Mouse (Mus musculus): Measurements from ENCODE around the gene Tmem108.

The Tmem108 gene

GRCm38 (mm10) chr9:103761647-103762084 lies at the start of gene Tmem108:
Gene Tmem108, minus strand, starts transcription at chr9:103761837.
- DNase-seq (ENCODE audit: low spot score in 2 of 2) = peak; percentile 86 to 91

- no peak for DNase-seq (ENCODE audit: low spot score in 2 of 2)
Observed at GRCm38 (mm10) chr9:103789029-103789428, 27.4 kb upstream of the Tmem108 start.

- DNase-seq (ENCODE audit: low spot score in 2 of 2) = no peak
Observed at GRCm38 (mm10) chr9:103784156-103784555, 22.5 kb upstream of the Tmem108 start.

GRCm38 (mm10) chr9:103783276-103783675 lies 21.6 kb upstream of the Tmem108 start:
- no peak for DNase-seq (ENCODE audit: low spot score in 2 of 2)

- DNase-seq (ENCODE audit: low spot score in 2 of 2) = no peak
Observed at GRCm38 (mm10) chr9:103782306-103782705, 20.7 kb upstream of the Tmem108 start.

- DNase-seq (ENCODE audit: low spot score in 2 of 2) = no peak
Observed at GRCm38 (mm10) chr9:103781407-103781806, 19.8 kb upstream of the Tmem108 start.

GRCm38 (mm10) chr9:103780598-103780997 lies 19.0 kb upstream of the Tmem108 start:
- DNase-seq (ENCODE audit: low spot score in 2 of 2) = no peak

- no peak for DNase-seq (ENCODE audit: low spot score in 2 of 2)
Observed at GRCm38 (mm10) chr9:103778185-103778584, 16.5 kb upstream of the Tmem108 start.

GRCm38 (mm10) chr9:103761151-103761571 lies 476 bp downstream of the Tmem108 start:
- DNase-seq (ENCODE audit: low spot score in 2 of 2) = no peak

GRCm38 (mm10) chr9:103760356-103760755 lies 1.3 kb downstream of the Tmem108 start:
- no peak for DNase-seq (ENCODE audit: low spot score in 2 of 2)

- no peak for DNase-seq (ENCODE audit: low spot score in 2 of 2)
Observed at GRCm38 (mm10) chr9:103759829-103760228, 1.8 kb downstream of the Tmem108 start.

GRCm38 (mm10) chr9:103758930-103759695 lies 2.5 kb downstream of the Tmem108 start:
- peak; percentile 68 to 81 for DNase-seq (ENCODE audit: low spot score in 2 of 2)

GRCm38 (mm10) chr9:103758246-103758645 lies 3.4 kb downstream of the Tmem108 start:
- DNase-seq (ENCODE audit: low spot score in 2 of 2) = no peak

GRCm38 (mm10) chr9:103752618-103753017 lies 9.0 kb downstream of the Tmem108 start:
- no peak for DNase-seq (ENCODE audit: low spot score in 2 of 2)

- no peak for DNase-seq (ENCODE audit: low spot score in 2 of 2)
Observed at GRCm38 (mm10) chr9:103751568-103751967, 10.1 kb downstream of the Tmem108 start.

- no peak for DNase-seq (ENCODE audit: low spot score in 2 of 2)
Observed at GRCm38 (mm10) chr9:103750491-103750890, 11.1 kb downstream of the Tmem108 start.

GRCm38 (mm10) chr9:103746598-103746997 lies 15.0 kb downstream of the Tmem108 start:
- DNase-seq (ENCODE audit: low spot score in 2 of 2) = no peak

- DNase-seq (ENCODE audit: low spot score in 2 of 2) = no peak
Observed at GRCm38 (mm10) chr9:103740145-103740544, 21.5 kb downstream of the Tmem108 start.

- DNase-seq (ENCODE audit: low spot score in 2 of 2) = no peak
Observed at GRCm38 (mm10) chr9:103739062-103739461, 22.6 kb downstream of the Tmem108 start.

GRCm38 (mm10) chr9:103729716-103730115 lies 31.9 kb downstream of the Tmem108 start:
- no peak for DNase-seq (ENCODE audit: low spot score in 2 of 2)

GRCm38 (mm10) chr9:103726751-103727462 lies 34.7 kb downstream of the Tmem108 start:
- no peak for DNase-seq (ENCODE audit: low spot score in 2 of 2)

- no peak for DNase-seq (ENCODE audit: low spot score in 2 of 2)
Observed at GRCm38 (mm10) chr9:103725497-103725896, 36.1 kb downstream of the Tmem108 start.

- no peak for DNase-seq (ENCODE audit: low spot score in 2 of 2)
Observed at GRCm38 (mm10) chr9:103721486-103721885, 40.2 kb downstream of the Tmem108 start.

Measured in frontal cortex, postnatal 10 days (tissue).